Mouse (Mus musculus) kidney, adult 10 weeks (tissue): ENCODE measurements around the gene Rab29. TPM values are rescaled to one million over a fixed set of nuclear protein-coding genes. Genes with fewer than 3 reads are reported as not detected.

Experiments used
- polyA plus RNA-seq: library from polyadenylated mRNA; stranded (reverse); fragments of 350-450 nt; fragmentation: Illumina TruSeq; extraction: RNeasy Lipid Tissue Mini Kit (QIAGEN cat#74804); gene quantifications from one replicate; pipeline ENCODE4 v1.2.3, GENCODE M21; 2014; ENCODE audit warnings: low read depth, low replicate concordance

The Rab29 gene
- 7.1 TPM for polyA plus RNA-seq

GRCm38 (mm10) chr1:131867093-131867945 lies at the start of gene Rab29:
Rab29 (plus strand) TSS chr1:131867224.

GRCm38 (mm10) chr1:131827207-131827786 lies 39.7 kb upstream of the Rab29 start, which contains the start of gene Slc41a1:
Slc41a1 (plus strand) TSS chr1:131827493.

DNA sequence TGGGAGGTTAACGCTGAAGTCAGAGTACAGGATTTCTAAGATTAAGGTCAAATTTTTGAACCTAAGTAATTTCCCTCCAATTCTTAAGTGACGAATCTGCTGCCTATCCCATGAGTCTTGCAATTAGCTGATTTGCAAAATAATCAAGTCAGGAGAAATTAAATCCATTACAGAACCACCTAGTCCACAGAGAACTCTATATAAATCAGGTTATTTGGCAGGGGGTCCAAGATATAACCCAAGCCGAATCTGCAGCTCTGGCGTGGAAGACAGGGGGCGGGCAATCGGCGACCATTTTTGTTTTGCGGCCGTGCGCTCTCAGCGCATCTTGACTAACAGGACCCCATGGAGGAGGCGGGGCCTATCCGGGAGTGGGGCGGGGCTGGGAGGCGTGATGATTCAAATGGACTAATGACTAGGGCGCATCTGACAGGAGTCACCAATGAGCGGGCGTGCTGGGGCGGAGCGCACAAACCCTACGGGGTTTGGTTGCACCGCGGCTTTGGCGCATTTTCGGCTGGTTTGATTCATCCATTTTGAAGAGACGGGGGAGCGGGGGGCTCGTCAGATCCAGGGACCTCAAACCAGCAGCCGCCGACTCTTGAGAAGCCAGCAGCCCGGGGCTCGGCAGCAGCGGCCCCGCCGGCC lies 43.1 kb downstream of the Rab29 start, which contains the start of gene Nucks1:
Gene Nucks1, plus strand, starts transcription at position 534 of the 648 bp plus-strand sequence.

Other genes starting within 250 kb of the Rab29 start
- gene Ctse, start 228.9 kb upstream of the Rab29 start, polyA plus RNA-seq = 2.5 TPM
- gene Rab7b, start 178.5 kb upstream of the Rab29 start, polyA plus RNA-seq = 1.2 TPM
- not detected for gene Slc26a9, start 123.2 kb upstream of the Rab29 start, polyA plus RNA-seq
- 22.5 TPM for gene Pm20d1, start 69.8 kb upstream of the Rab29 start, polyA plus RNA-seq
- gene Slc41a1, start 39.7 kb upstream of the Rab29 start, polyA plus RNA-seq = 5.9 TPM
- 89.1 TPM for gene Nucks1, start 43.3 kb downstream of the Rab29 start, polyA plus RNA-seq
- 5.8 TPM for gene Slc45a3, start 95.7 kb downstream of the Rab29 start, polyA plus RNA-seq
- gene Elk4, start 140.4 kb downstream of the Rab29 start, polyA plus RNA-seq = 26.0 TPM
- gene Mfsd4a, start 200.8 kb downstream of the Rab29 start, polyA plus RNA-seq = 88.5 TPM